Mouse (Mus musculus): ENCODE measurements at regions not wholly inside any gene's neighbourhood (a gene's known extent, or its start where the extent isn't known, plus 50 kb on each side); places are given as distances from the start of the nearest gene placed in this dataset.
A peak's percentile ranks its signal among the peaks of the same experiment; 100 is the strongest.

- DNase-seq (ENCODE audit: low read depth, low spot score) = no peak
Measured at GRCm38 (mm10) chr10:39250039-39250438, 86.4 kb upstream of the Ccn6 start.

DNA sequence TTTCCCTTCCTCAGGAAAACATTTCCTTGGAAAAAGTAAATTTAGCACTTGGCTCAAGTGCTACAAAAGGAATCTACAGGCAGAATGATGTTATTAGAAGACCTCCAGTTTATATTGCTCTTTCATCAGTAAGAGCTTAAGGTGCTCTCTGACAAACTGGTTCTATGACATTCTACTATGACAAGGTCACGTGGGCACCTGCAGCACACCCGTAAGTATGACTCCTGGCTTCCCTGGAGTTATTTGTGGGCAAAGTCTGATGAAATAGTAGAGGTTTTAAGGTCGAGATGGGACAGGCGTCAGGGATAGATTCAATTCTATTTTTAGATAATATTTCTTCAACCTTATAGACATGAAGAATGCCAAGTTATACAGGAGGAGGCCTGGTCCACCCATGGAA lies 84.9 kb upstream of the Ccn6 start:
- no peak for DNase-seq (ENCODE audit: low read depth, low spot score)

DNA sequence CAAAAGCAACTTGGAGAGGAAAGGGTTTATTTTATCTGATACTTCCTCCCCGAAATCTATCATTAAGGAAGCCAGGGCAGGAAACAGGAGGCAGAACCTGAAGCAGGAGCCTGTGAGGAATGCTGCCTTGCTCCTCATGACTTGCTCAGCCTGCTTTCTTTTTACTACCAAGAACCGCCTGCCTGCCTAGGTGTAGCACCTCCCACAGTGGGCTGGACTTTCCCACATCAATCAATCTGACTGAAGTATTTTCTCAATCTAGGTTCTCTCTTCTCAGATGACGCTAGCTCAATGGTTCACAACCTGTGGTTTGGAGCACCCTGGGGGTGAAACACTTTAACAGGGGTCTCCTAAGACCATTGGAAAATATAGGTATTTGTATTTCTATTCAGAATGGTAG lies 83.4 kb upstream of the Ccn6 start:
- DNase-seq (ENCODE audit: low read depth, low spot score) = no peak

- no peak for DNase-seq (ENCODE audit: low read depth, low spot score)
Measured at GRCm38 (mm10) chr10:39245141-39245540, 81.5 kb upstream of the Ccn6 start.

- DNase-seq (ENCODE audit: low read depth, low spot score) = no peak
Measured at GRCm38 (mm10) chr10:39244061-39244460, 80.5 kb upstream of the Ccn6 start.

DNA sequence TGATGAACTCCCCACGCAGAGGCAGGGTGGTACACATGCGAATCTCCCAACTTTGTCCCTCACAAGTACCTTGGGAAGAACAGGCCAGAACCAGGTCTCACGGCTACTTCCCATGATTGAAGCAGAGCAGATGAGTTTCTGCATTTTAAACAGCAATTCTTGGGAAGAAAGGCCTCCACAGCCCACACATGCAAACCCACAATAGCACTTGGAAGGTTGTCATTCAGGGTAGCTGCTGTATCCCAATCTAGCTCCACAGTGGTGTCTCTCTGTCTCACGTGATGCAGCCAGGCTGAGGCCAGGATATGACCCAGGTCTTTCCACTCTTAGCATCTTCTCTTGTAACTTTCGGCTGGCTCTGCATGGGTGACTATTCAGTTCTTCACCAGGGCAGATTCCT lies 78.8 kb upstream of the Ccn6 start:
- DNase-seq (ENCODE audit: low read depth, low spot score) = no peak

GRCm38 (mm10) chr10:39241922-39242321 lies 78.3 kb upstream of the Ccn6 start:
- no peak for DNase-seq (ENCODE audit: low read depth, low spot score)

GRCm38 (mm10) chr10:39241486-39241885 lies 77.9 kb upstream of the Ccn6 start:
- no peak for DNase-seq (ENCODE audit: low read depth, low spot score)

GRCm38 (mm10) chr10:39240966-39241365 lies 77.4 kb upstream of the Ccn6 start:
- no peak for DNase-seq (ENCODE audit: low read depth, low spot score)

DNA sequence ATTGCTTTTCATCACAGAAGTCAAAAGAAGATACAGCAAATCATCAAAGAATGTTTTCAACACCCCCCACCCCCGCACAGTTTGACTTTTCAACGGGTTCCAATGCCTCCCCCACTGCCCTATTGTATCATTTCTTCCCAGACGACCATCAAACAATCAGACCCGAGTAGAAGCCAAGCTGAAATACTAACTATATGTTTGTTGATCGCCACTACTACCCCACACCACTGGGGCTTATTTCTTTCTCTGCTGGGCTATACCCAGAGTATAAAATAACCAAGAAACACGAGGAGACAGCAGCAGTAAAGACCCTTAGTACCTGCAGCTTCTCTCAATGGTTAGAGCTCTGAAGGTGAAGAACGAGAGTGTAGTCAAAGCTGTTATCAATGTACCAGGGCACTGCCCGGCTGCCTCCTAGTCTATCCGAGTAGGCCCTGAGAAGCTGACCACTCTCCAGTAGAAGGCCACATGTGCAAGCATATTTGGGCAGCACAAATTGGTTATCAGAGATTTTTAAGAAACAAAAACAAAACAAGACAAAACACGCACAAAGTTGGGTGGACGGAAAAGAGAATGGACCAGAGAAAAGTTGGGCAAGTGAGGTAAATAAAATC lies 76.7 kb upstream of the Ccn6 start:
- no peak for DNase-seq (ENCODE audit: low read depth, low spot score)

- peak; percentile 94 for DNase-seq (ENCODE audit: low read depth, low spot score)
Measured at GRCm38 (mm10) chr10:39239498-39240177, 76.0 kb upstream of the Ccn6 start.

- no peak for DNase-seq (ENCODE audit: low read depth, low spot score)
Measured at GRCm38 (mm10) chr10:39238596-39238995, 75.0 kb upstream of the Ccn6 start.

DNA sequence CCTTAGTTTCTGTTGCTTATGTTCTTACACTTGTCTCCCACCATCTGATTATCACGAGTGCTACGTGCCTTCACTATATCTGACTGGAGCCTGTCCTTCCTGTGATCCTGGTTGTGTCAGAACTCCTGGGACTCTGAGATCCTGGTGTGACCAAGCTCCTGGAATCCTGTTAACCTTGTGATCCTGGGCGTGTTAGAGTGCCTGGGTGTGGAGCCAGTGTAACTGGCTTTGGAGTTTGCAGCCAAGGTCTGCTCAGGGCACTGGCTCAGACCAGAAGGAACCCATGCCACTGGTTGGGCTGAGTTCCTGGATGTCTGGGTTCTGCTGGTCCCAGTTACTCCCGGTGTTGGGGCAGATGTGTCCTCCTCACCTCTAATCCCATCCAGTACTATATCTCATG lies 74.0 kb upstream of the Ccn6 start:
- DNase-seq (ENCODE audit: low read depth, low spot score) = no peak

DNA sequence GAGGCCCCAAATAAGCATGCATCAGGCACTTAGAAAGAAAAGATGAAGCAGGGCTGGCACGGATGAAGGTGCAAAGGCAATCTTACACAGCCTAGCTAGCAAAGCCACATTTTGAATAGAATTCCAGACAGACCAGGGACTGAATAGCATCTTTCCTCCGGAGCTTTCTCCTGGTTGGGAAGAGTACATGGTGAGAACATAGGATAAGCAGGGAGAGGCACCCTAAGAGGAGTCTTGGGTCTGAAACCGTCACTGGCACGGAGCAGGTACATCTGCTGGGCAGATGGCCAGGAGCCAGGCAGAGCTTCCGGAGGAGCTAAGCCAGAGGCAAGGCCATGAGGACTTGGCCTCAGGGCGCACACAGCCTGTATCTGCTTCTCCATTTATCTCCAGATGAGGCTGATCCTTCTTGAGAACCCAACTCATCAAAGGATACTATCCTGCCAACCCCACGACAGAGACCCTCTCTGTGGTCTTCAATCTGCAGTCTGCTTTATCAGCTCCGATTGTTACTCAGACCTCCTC lies 70.4 kb upstream of the Ccn6 start:
- DNase-seq (ENCODE audit: low read depth, low spot score) = no peak

- peak; percentile 68 for DNase-seq (ENCODE audit: low read depth, low spot score)
Measured at GRCm38 (mm10) chr10:39233191-39233590, 69.6 kb upstream of the Ccn6 start.

GRCm38 (mm10) chr10:39230634-39231410 lies 67.2 kb upstream of the Ccn6 start:
- DNase-seq (ENCODE audit: low read depth, low spot score) = no peak

DNA sequence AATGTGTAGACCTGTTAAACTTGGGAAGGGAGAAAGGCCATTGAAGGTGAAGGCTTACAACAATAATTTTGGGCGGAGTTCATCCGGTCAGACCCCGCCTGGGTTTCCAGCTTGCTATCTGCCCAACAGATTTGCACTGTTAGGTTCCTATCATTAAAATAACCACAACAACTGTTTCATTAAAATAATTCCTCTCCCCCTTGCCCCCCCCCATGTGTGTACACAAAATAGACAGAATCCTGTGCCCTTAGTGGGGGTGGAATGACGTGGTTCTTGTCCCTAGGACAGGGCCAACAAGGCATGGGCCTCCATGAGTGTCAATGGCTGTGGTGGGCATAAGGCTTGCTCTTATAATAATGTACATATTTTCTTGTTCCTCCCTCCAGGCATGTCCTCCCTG lies 65.6 kb upstream of the Ccn6 start:
- DNase-seq (ENCODE audit: low read depth, low spot score) = no peak

GRCm38 (mm10) chr10:39228027-39228426 lies 64.4 kb upstream of the Ccn6 start:
- no peak for DNase-seq (ENCODE audit: low read depth, low spot score)

DNA sequence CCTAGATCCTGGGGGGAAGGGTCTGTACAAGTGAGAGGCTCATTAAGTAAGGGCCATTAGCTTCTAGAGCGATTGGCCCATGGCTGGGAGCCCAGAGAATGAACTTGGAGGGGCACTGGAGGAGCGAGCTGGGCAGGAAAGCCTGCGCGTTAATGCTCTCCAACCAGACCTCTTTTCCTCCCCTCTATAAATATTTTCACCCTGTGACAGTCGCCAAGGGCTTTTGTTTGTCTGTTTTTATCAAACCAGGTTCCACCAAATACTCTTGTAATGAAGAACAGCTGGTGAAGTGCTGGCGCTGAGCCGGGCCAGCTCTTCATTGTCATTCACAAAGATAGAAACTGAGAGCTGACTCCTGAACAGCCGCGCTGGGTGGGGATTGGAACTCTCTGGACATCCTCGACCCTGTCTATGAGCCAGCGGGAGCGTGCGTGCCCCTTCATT lies 63.9 kb upstream of the Ccn6 start:
- DNase-seq (ENCODE audit: low read depth, low spot score) = peak; percentile 51

DNA sequence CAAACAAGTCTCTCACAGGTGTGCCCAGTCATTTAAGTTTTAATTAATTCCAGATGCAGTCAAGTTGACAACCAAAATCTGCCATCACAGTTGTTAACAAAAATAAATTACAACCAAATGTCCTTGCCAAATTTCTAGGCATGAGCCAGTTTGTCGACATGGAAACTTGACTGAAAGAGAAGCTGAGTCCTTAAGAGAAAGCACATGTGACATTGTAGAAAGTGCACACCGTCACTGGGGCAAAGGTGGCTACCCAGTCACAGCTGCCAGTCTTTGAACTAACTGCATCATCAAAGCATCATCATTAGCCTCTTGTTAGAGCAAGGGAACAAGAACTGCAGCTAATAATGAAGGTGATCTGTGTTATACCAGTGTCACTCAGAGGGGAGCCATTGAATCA lies 62.9 kb upstream of the Ccn6 start:
- no peak for DNase-seq (ENCODE audit: low read depth, low spot score)

DNA sequence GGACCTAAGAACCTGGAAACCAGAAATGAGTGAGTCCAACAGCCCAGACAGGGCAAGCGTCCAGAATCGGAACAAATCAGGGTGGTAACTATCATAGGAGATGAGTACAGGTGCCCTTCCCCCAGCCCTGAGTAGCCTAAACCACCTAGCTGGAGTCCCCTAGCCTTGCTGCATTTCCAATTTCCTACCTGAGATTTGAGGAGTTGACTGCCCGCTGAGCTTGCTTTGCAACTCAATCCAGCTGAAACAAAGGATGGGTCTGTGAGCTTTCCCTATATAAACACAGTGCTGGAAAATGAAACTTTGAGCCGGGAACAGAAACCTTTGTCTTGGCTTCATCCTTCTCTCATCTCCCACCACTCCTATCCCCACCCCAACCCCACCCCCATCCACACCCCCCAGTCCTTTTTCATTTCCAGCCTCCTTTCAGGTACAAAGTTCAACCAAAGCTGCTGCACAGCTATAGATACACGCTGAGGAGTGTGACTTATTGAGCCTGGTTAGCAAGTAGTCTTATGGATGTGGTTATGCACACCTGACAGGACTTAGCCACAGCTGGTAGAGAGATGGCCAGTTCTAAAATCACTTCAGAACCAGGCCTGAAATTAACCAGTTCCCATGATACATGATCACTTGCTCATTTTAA lies 61.0 kb upstream of the Ccn6 start:
- peak; percentile 71 for DNase-seq (ENCODE audit: low read depth, low spot score)

- DNase-seq (ENCODE audit: low read depth, low spot score) = no peak
Measured at GRCm38 (mm10) chr10:39221028-39221427, 57.4 kb upstream of the Ccn6 start.
